Mouse (Mus musculus) bone marrow, adult 2 months (tissue): ENCODE data around the gene Cdkl3.

Experiments
- CTCF ChIP-seq: fragments of 200-500 bp; IDR thresholded peaks from 2 replicates; pipeline ENCODE4 v1.5.1; 2011; ENCODE audit warnings: low read length, control low read depth; ENCODE audit not compliant: control insufficient read depth, insufficient read depth
- POLR2A ChIP-seq: fragments of 200-500 bp; IDR thresholded peaks from 2 replicates; pipeline ENCODE4 v1.6.1; 2011; ENCODE audit warnings: low read depth, mild to moderate bottlenecking, control low read depth, low read length, borderline replicate concordance; ENCODE audit not compliant: control insufficient read depth

- no peak for TF ChIP-seq CTCF
- no peak for TF ChIP-seq POLR2A
Observed at GRCm38 (mm10) chr11:51969511-51969910, 34.5 kb upstream of the Cdkl3 start.
